Mouse (Mus musculus) cerebellum, adult 8-10 months (tissue): ENCODE measurements at regions not wholly inside any gene's neighbourhood (a gene's known extent, or its start where the extent isn't known, plus 50 kb on each side); places are given as distances from the start of the nearest gene placed in this dataset.

Source experiments
- DNase-seq: peaks from one replicate; pipeline ENCODE4 v3.0.0; 2022

GRCm38 (mm10) chr4:153321085-153321484 lies 161.5 kb downstream of the Ajap1 start:
- no peak for DNase-seq

GRCm38 (mm10) chr4:153320602-153321001 lies 162.0 kb downstream of the Ajap1 start:
- DNase-seq, result no peak

- DNase-seq, result no peak
These were observed 165.5 kb downstream of the Ajap1 start for GRCm38 (mm10) chr4:153316964-153317724.

GRCm38 (mm10) chr4:153316519-153316918 lies 166.1 kb downstream of the Ajap1 start:
- no peak for DNase-seq

DNA sequence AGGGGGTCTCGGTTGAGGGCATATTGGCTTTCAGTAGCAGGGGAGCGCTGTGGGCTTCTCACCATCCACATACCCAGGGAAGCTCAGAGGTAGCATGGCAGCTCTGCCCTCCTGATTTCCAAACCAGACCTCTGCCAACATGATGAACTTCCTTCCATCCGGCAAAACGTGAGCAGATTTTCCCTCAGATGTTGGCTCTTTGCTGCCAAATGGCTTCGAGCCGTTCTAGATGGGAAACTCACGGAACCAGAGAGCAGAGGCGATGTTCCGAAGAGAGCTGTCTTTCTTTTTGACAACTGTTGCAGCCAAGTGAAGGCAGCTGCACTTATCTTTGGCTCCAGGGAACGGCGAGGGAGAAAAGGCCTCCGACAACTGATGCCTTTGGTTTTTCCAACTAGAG lies 168.7 kb downstream of the Ajap1 start:
- DNase-seq, result no peak

DNA sequence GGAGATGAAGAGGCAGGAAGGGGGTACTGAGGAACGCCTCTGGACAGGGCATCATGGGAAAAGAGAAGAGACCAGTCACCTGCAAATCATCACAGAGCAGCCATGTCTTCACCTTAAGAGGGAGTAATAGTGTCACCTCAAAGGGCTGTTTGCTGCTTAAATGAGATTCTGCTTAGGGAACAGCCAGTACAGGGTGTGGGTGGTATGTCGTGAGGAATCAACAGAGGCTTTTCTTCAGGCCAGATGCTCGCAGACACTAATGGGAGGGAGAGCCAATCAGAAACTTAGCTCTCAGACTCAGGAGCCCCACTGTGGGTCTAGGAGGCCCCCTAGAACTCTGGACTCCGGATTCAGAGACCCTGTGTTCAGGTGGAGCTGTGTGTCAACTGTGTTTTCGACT lies 171.0 kb downstream of the Ajap1 start:
- no peak for DNase-seq

DNA sequence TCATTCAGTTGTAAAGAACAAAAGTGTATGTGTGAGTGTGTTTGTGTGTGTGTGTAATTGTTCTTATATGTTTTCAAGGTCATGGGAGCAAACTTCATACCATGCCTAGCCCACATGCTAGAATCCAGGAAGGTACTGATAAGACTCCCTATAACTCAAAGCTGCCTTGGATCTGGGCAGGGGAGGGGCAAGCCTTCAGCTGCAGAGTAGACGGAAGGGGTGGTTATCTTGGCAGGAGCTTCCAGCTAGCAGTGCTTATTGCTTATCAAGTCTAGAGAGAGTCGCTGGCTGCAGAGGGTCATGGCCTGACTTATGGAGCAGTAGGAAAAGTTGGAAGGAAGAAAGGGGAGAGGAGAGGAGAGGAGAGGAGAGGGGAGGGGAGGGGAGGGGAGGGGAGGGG lies 172.0 kb downstream of the Ajap1 start:
- DNase-seq, result no peak

DNA sequence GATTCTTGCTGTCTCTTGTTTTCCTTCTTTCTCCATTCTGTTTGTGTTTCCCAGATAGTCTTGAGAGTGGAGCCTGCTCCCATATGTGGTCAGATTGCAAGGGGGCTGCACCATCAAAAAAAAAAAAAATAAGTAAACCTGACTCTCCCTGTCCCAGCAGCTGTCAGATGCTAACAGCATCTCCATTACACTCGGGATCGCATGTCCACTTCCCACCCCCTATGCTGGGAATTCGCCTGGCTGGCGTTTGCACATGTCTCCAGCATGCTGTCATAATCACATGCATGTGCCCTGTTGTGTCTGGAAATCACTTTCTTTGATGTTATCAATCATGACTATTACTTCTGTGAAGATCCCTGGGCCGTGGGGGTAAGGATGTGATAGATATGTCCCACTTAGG lies 179.1 kb downstream of the Ajap1 start:
- no peak for DNase-seq

- DNase-seq, result no peak
These were observed 179.8 kb downstream of the Ajap1 start for GRCm38 (mm10) chr4:153302855-153303254.

DNA sequence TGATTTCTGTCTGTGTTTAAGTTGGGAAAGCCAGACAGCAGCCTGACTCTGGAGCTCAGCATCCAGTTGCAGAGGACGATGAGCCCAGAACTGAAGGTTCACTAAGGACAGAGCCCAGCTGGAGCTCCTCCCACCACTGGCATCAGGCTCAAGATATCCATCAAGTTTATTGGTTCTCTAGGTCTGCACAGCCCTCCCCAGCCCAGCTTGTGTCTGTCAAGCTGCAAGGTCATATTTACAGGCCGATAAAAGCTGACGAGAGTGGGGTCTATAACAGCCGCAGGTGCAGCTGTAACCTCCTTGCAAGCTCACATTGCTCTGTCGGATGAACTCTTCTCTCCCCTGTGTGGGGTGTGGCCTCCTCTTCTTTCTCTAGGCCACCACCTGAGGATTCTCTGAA lies 184.3 kb downstream of the Ajap1 start:
- DNase-seq, result no peak

GRCm38 (mm10) chr4:153294828-153295227 lies 187.8 kb downstream of the Ajap1 start:
- DNase-seq, result no peak

GRCm38 (mm10) chr4:153293137-153293536 lies 189.5 kb downstream of the Ajap1 start:
- no peak for DNase-seq

DNA sequence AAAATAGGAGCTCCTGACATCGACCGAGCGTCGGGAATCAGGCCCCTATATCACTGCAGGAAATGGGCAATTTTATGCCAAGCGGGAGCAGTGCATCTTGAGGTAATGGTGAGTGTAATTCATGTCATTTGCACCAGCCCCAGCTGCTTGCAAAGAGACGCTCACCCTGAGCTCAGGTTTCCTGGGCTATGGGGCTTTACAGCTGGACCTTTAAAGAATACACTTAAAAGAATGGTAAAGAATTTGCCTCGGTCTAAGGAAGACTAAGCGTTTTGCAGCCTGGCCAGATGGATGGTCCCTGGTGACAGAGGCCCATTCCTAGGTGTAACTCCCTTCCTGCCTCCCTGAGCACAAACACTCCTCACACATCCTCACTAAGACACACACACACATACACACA lies 194.2 kb downstream of the Ajap1 start:
- DNase-seq, result no peak

DNA sequence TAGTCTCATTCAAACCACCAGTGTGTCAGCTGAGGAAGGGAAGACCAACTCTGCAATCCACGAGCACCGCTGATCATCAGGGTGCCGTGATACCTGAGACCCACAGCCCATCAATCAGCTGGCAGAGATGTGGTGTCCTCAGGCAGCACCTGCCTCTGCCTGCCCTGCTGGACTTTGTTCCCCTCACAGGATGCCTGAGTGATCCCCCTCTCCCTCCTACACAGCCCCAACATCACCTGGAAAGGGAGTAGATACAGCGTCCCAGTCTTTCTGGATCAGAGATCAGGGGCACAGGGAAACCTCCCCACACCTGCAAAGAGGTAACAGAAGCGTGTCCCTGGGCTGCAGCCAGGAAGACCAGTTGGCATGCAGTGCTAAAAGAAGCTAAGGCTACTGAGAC lies 198.4 kb downstream of the Ajap1 start:
- no peak for DNase-seq

DNA sequence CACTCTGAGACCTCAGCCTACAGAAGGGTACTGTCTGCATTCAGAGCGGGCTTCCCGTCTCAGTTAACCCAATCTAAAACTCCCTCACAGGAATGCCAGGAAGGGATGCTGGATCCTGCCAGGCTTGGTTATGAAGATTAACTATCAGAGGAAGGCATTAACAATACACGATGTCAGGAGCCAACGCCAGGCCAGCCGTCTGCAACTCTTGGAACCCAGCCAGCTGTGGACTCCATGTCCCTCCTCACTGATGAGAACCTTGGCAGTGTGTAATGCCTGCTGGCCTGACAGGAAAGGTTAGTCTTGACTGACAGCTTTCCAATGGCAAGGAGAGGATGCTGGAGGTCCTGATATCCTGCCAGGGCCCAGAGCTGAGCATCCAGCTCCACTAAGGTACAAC lies 206.0 kb downstream of the Ajap1 start:
- no peak for DNase-seq

DNA sequence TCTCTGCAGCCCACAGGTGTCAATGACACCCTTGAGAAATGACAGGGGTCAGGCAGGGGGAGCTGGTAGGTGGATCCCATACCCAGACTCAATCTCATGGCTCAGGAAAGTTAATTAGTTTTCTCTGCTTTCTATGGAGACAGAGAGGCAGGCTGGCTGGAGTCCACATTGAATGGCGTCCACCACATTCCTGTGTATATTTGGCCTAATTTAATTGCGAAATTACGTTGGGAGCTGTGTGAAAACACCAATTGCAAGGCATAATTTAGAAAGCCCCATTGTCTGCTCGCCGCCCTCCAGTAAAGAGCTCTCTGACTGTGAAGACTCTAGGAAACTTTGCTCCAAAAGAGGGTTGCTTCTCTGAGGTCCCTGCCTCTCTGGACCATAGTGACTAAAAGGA lies 211.2 kb downstream of the Ajap1 start:
- DNase-seq, result no peak

GRCm38 (mm10) chr4:153263216-153263805 lies 219.3 kb downstream of the Ajap1 start:
- DNase-seq, result no peak

GRCm38 (mm10) chr4:153260941-153261557 lies 221.6 kb downstream of the Ajap1 start:
- DNase-seq, result no peak

DNA sequence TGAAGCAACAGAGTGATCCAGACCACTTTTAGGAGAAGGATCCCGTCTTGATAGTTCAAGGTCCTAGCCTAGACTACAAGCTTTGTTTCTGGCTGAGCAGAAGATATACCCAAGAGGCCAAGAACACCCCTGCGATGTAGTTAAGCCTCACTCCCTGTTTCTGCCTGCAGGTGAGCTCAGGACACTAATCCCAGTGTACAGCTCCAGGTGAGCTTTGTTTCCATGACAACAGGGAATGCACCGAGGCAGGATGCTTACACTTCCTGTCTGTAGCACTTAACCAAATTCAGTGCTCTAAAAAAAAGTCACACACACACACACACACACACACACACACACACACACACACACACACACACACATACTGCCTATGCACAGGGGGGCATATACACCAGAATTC lies 230.7 kb downstream of the Ajap1 start:
- DNase-seq, result no peak

- no peak for DNase-seq
These were observed 231.3 kb downstream of the Ajap1 start for GRCm38 (mm10) chr4:153251311-153251710.

DNA sequence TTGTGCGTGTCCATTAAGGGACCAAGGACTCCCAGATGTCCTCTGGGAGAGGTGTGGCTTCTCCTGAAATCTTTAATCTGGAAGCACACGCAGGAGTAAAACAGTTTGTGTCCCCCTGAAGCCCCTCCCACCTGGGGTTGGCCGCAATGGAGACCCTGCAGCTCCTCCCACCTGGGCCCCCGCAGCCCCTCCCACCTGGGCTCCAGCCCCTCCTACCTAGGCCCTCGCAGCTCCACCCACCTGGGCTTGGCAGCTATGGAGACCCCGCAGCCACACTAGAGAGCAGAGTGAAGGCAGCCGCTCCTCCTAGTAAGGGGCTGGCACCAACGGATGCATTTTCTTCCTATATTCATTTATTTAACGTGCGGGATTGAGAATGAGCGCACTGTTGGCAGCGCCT lies 245.9 kb downstream of the Ajap1 start:
- DNase-seq, result no peak

DNA sequence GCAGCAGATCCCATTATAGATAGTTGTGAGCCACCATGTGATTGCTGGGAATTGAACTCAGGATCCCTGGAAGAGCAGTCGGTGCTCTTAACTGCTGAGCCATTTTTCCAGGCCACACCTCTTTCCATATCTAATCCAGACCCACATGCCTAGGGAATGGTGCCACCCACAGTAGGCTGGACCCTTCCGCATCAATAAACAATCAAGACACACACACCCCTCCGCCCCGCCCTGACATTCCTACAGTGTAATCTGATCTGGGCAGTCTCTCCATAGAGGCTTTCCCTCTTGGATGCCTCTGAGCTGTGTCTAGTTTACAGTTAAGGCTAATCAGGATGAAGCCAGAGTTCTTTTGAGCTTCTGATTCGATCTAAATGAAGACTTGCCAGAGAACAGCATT lies 248.8 kb downstream of the Ajap1 start:
- DNase-seq, result no peak

GRCm38 (mm10) chr4:153229221-153229620 lies 253.4 kb downstream of the Ajap1 start:
- DNase-seq, result no peak

DNA sequence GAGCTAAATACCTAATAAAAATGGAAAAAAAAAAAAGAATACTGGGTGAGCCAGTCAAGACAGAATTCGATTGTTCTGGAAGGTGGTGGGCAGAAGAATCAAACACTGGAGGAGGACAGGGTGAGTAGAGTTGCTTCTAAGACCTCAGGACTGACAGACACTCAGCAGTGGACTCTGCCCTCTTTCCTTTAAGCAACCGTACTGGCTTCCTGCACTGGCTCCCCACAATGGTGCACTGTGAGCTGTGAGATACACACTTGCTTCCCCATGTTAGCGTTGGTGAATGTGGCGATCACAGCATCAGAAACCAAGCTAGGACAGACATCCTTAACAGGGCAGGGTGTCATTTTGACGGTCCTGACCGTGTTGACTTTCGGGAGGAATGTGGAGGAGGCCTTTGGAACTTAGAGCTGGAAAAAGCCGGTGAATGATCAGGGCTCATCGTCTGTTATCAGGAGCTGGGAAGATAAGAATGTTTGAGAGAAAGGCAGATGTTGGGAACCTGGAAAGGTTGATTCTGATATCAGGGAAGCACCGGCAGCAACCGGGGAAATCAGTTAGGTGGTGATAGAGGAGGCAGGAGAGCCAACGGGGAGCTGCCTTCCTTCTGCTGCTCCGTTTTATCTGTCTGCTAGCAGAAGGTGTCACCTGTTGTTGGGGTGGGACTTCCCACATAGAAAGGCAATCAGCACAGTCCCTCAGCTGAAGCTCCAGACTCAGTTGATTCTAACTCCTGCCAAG lies 254.8 kb downstream of the Ajap1 start:
- DNase-seq, result no peak
